Mouse (Mus musculus): ENCODE measurements around the gene Shisa9.

- TF ChIP-seq POLR2A (IDR thresholded peaks at IDR 0.05; ENCODE audit: insufficient read depth, low read depth, low read length) (no peak), EP300 (IDR thresholded peaks at IDR 0.05; ENCODE audit: insufficient read depth, low read depth, low read length) (no peak), CTCF (IDR thresholded peaks at IDR 0.05) (no peak)
Observed at GRCm38 (mm10) chr16:12265828-12266227, 281.9 kb downstream of the Shisa9 start.

All from heart, adult 2 months (tissue).